Mouse (Mus musculus) common myeloid progenitor, adult 5-6 weeks (primary cell): ENCODE measurements around the gene Slc7a1. TPM values are rescaled to one million over a fixed set of nuclear protein-coding genes. Genes with fewer than 3 reads are reported as not detected.

ENCODE experiments used
- ATAC-seq: replicated peaks from 2 replicates; pipeline ENCODE4 v1.8.0; 2016; ENCODE audit warnings: low read depth, mild to moderate bottlenecking, moderate TSS enrichment, inconsistent platforms; ENCODE audit not compliant: poor library complexity, severe bottlenecking
- total RNA-seq: library from RNA; stranded (forward); fragments of 200-1000, 187-1606 nt; gene quantifications from 2 replicates; pipeline ENCODE4 v1.2.3, GENCODE M21; 2017

Slc7a1 gene
- 21.3 and 30.3 TPM in 2 replicates for total RNA-seq

- ATAC-seq = peak; percentile 75
These were observed at the start of gene Slc7a1 for GRCm38 (mm10) chr5:148399660-148400443. TSS of gene Slc7a1 (minus strand) at chr5:148399904.

GRCm38 (mm10) chr5:148444974-148445373 is 45.3 kb upstream of the Slc7a1 start:
- ATAC-seq = no peak

- no peak for ATAC-seq
These were observed 44.0 kb upstream of the Slc7a1 start for GRCm38 (mm10) chr5:148443734-148444133.

- no peak for ATAC-seq
These were observed 36.0 kb upstream of the Slc7a1 start for GRCm38 (mm10) chr5:148435660-148436059.

GRCm38 (mm10) chr5:148432121-148432520 is 32.4 kb upstream of the Slc7a1 start:
- ATAC-seq = no peak

- 0 out of 2 replicates have a peak, but pooled peaks have one; percentile 47 for ATAC-seq
These were observed 29.1 kb upstream of the Slc7a1 start for GRCm38 (mm10) chr5:148428846-148429245.

- ATAC-seq = no peak
These were observed 25.4 kb upstream of the Slc7a1 start for GRCm38 (mm10) chr5:148425136-148425535.

- ATAC-seq = no peak
These were observed 21.6 kb upstream of the Slc7a1 start for GRCm38 (mm10) chr5:148421326-148421725.

GRCm38 (mm10) chr5:148419112-148419526 is 19.4 kb upstream of the Slc7a1 start:
- peak; percentile 71 for ATAC-seq

GRCm38 (mm10) chr5:148418436-148418835 is 18.7 kb upstream of the Slc7a1 start:
- no peak for ATAC-seq

- no peak for ATAC-seq
These were observed 18.1 kb upstream of the Slc7a1 start for GRCm38 (mm10) chr5:148417756-148418155.

GRCm38 (mm10) chr5:148416461-148416860 is 16.8 kb upstream of the Slc7a1 start:
- ATAC-seq = no peak

GRCm38 (mm10) chr5:148414233-148414632 is 14.5 kb upstream of the Slc7a1 start:
- ATAC-seq = no peak

- ATAC-seq = no peak
These were observed 12.8 kb upstream of the Slc7a1 start for GRCm38 (mm10) chr5:148412504-148412903.

GRCm38 (mm10) chr5:148409465-148409864 is 9.8 kb upstream of the Slc7a1 start:
- ATAC-seq = no peak

GRCm38 (mm10) chr5:148406913-148407312 is 7.2 kb upstream of the Slc7a1 start:
- no peak for ATAC-seq

- peak; percentile 50 for ATAC-seq
These were observed 4.8 kb upstream of the Slc7a1 start for GRCm38 (mm10) chr5:148404548-148404947.

- no peak for ATAC-seq
These were observed 2.9 kb upstream of the Slc7a1 start for GRCm38 (mm10) chr5:148402641-148403040.

- peak; percentile 60 for ATAC-seq
These were observed 691 bp downstream of the Slc7a1 start for GRCm38 (mm10) chr5:148398766-148399659.

- 0 out of 2 replicates have a peak, but pooled peaks have one; percentile 12 for ATAC-seq
These were observed 1.3 kb downstream of the Slc7a1 start for GRCm38 (mm10) chr5:148398451-148398765.

- no peak for ATAC-seq
These were observed 1.8 kb downstream of the Slc7a1 start for GRCm38 (mm10) chr5:148397911-148398310.
